Comparison of ENCODE assay signal across 15 mouse cellular contexts in the genomic region with DNA sequence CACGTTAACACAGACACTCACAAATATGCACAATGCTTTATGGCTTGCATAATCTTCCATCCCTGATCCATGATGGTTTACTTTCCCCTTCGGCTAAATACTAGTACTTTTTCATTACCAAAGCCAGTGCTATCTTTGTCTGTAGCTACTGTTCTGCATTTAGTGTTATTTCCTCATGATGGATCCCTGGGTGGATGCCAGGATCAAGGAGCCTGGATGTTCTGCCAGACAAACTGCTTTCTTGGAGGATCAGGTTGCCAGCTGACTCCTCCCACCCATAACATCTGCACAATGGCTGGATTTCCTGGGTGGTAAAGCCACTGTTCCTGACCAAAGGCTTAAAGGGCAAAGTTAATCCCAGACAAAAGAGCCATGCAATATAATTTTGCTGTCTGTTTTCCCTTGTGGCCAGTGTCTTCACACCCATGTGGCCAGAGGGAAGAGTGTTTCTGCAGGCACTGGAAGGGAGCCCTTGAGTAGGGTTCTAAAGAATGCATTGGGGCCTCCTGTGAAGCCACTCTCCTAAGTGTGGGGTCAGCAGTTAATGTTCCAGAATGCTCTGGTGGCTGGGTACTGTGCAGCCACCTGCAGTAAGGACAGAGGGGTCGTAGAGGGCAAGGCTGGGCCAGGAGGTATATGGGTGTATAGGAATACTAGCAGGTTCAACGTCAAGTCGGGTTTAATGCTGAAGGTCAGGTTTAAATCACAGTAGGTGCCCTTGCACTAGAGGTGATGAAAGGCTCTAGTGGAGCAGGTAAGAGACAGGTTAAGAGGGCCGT. TPM values are rescaled to one million over a fixed set of nuclear protein-coding genes. Genes with fewer than 3 reads are reported as not detected.
A peak's percentile ranks its signal among the peaks of the same experiment; 100 is the strongest.
DNase-seq lines count a peak whose midpoint lies in the region; ATAC-seq and TF ChIP-seq lines count a peak whose summit lies in the region.
"Had no signal": no experiment of that assay in that cellular context is flagged by ENCODE, and none has a peak within 500 bp of the region (broad histone marks: within the 10 kb centered on the region; RNA-seq: fewer than 3 reads in every experiment).

No protein-coding gene starts in this region.

- no peaks in the 10 kb centered on the region for H3K36me3 ChIP-seq in kidney, embryonic 14.5 days (ENCODE audit: control insufficient read depth, insufficient read depth, low read length)
- H3K36me3 ChIP-seq in midbrain, embryonic 10.5 days, result no peaks in the 10 kb centered on the region
- no peaks in the 10 kb centered on the region for H3K36me3 ChIP-seq in midbrain, embryonic 13.5 days
- no peaks in the 10 kb centered on the region for H3K36me3 ChIP-seq in myocyte (ENCODE audit: control insufficient read depth, insufficient read depth)
- H3K36me3 ChIP-seq: liver, embryonic 13.5 days; midbrain, embryonic 12.5 days had no signal

- ATAC-seq in kidney, embryonic 14.5 days (ENCODE audit: low FRiP score, low TSS enrichment), result peak; percentile 73; the same call in 1 of the 2 replicates
- no peak for ATAC-seq in midbrain, embryonic 13.5 days
- ATAC-seq: hindbrain, embryonic 16.5 days had no signal

- H3K4me2 ChIP-seq in kidney, embryonic 14.5 days (replicated peaks; ENCODE audit: low read depth, low read length), result no peak overlapping the region
- no peak overlapping the region for H3K4me2 ChIP-seq in midbrain, embryonic 13.5 days (replicated peaks)
- peak overlapping the region; percentile 50 for H3K4me2 ChIP-seq in myocyte (ENCODE audit: low read depth)
- H3K4me2 ChIP-seq: liver, embryonic 13.5 days; midbrain, embryonic 12.5 days had no signal

- no peak overlapping the region for H3K4me3 ChIP-seq in kidney, embryonic 14.5 days (ENCODE audit: low read length)
- no peak overlapping the region for H3K4me3 ChIP-seq in midbrain, embryonic 10.5 days
- no peak overlapping the region for H3K4me3 ChIP-seq in midbrain, embryonic 13.5 days (replicated peaks)
- no peak overlapping the region for H3K4me3 ChIP-seq in myocyte
- H3K4me3 ChIP-seq: liver, embryonic 13.5 days; midbrain, embryonic 12.5 days had no signal

- no peaks in the 10 kb centered on the region for H3K4me1 ChIP-seq in kidney, embryonic 14.5 days (ENCODE audit: control insufficient read depth, insufficient read depth, low read length)
- H3K4me1 ChIP-seq in midbrain, embryonic 10.5 days, result peaks cover 24% of the 10 kb centered on the region
- H3K4me1 ChIP-seq in midbrain, embryonic 13.5 days (replicated peaks), result peaks cover 7% of the 10 kb centered on the region
- H3K4me1 ChIP-seq: liver, embryonic 13.5 days had no signal

- H3K27me3 ChIP-seq in kidney, embryonic 14.5 days (ENCODE audit: control insufficient read depth, insufficient read depth, low read length), result no peaks in the 10 kb centered on the region
- H3K27me3 ChIP-seq in midbrain, embryonic 10.5 days (ENCODE audit: low read depth, poor library complexity, severe bottlenecking), result no peaks in the 10 kb centered on the region
- H3K27me3 ChIP-seq in midbrain, embryonic 13.5 days, result no peaks in the 10 kb centered on the region
- H3K27me3 ChIP-seq in myocyte (ENCODE audit: control insufficient read depth, insufficient read depth, insufficient read length), result peaks cover 13% of the 10 kb centered on the region
- H3K27me3 ChIP-seq: liver, embryonic 13.5 days; midbrain, embryonic 12.5 days had no signal

- no peaks in the 10 kb centered on the region for H3K79me2 ChIP-seq in myocyte (ENCODE audit: control insufficient read depth, insufficient read depth)

- WGBS in kidney, embryonic 14.5 days, result 52% methylated on average over 6 of the region's 6 CpGs
- WGBS in midbrain, embryonic 10.5 days, result 82% methylated on average over 6 of the region's 6 CpGs
- 76% methylated on average over 6 of the region's 6 CpGs for WGBS in midbrain, embryonic 13.5 days

- no peaks in the 10 kb centered on the region for H3K9me3 ChIP-seq in kidney, embryonic 14.5 days (ENCODE audit: control insufficient read depth, low read length)
- H3K9me3 ChIP-seq in midbrain, embryonic 10.5 days (replicated peaks), result no peaks in the 10 kb centered on the region
- no peaks in the 10 kb centered on the region for H3K9me3 ChIP-seq in midbrain, embryonic 13.5 days
- H3K9me3 ChIP-seq: liver, embryonic 13.5 days; midbrain, embryonic 12.5 days had no signal

- no peak overlapping the region for H3K9ac ChIP-seq in kidney, embryonic 14.5 days (ENCODE audit: low read depth, low read length)
- no peak overlapping the region for H3K9ac ChIP-seq in midbrain, embryonic 13.5 days (replicated peaks)
- H3K9ac ChIP-seq: liver, embryonic 13.5 days; midbrain, embryonic 12.5 days had no signal

- no peak overlapping the region for H3ac ChIP-seq in myocyte (ENCODE audit: control insufficient read depth, insufficient read length)

- TF ChIP-seq POLR2A in myocyte (IDR thresholded peaks at IDR 0.05; ENCODE audit: insufficient read length, low read depth), result no peak

- DNase-seq in kidney, postnatal 4 days, result no peak
- no peak for DNase-seq in midbrain, embryonic 10.5 days (ENCODE audit: low spot score)
- peak; percentile 62 for DNase-seq in fat pad, adult 2 months (ENCODE audit: extremely low read depth, low read depth, low spot score)
- no peak for DNase-seq in frontal cortex, postnatal 14 days (ENCODE audit: low spot score in 2 of 2)
- DNase-seq: cerebellum, postnatal 10 days; gastrocnemius, postnatal 10 days; liver, embryonic 13.5 days; spleen, adult 18-20 months; thymus, adult 2 months had no signal

- H3K27ac ChIP-seq in kidney, embryonic 14.5 days (ENCODE audit: low read depth, low read length), result no peak overlapping the region
- 0 out of 2 replicates have a peak overlapping the region, but pooled peaks have one; percentile 2 for H3K27ac ChIP-seq in midbrain, embryonic 10.5 days (replicated peaks)
- no peak overlapping the region for H3K27ac ChIP-seq in midbrain, embryonic 13.5 days
- H3K27ac ChIP-seq: liver, embryonic 13.5 days; midbrain, embryonic 12.5 days had no signal

TF ChIP-seq in myocyte, 11 proteins besides CTCF, POLR2A, EP300 and RAD21:
- TF ChIP-seq CEBPB (IDR thresholded peaks at IDR 0.05; ENCODE audit: insufficient read depth, poor library complexity, severe bottlenecking), result no peak
- TF ChIP-seq POLR2AphosphoS2 (IDR thresholded peaks at IDR 0.05; ENCODE audit: insufficient read length, low read depth), result no peak
- no peak for TF ChIP-seq MAX (IDR thresholded peaks at IDR 0.05; ENCODE audit: low read depth)
- no peak for TF ChIP-seq REST (IDR thresholded peaks at IDR 0.05; ENCODE audit: insufficient read depth, insufficient read length)
- TF ChIP-seq TCF12 (IDR thresholded peaks at IDR 0.05; ENCODE audit: insufficient read depth, poor library complexity, severe bottlenecking), result no peak
- no peak for TF ChIP-seq MYOD1 (IDR thresholded peaks at IDR 0.05; ENCODE audit: control insufficient read depth in 1 of 3, insufficient read length in 2 of 3, low read depth in 2 of 3)
- no peak for TF ChIP-seq MYOG (IDR thresholded peaks at IDR 0.05; ENCODE audit: control insufficient read depth in 1 of 3, insufficient read depth in 1 of 3, insufficient read length in 2 of 3, low read depth in 2 of 3)
- TF ChIP-seq USF1 (IDR thresholded peaks at IDR 0.05; ENCODE audit: low read depth), result no peak
- no peak for TF ChIP-seq TCF3 (IDR thresholded peaks at IDR 0.05; ENCODE audit: insufficient read length, low read depth)
- no peak for TF ChIP-seq SRF (IDR thresholded peaks at IDR 0.05; ENCODE audit: control insufficient read depth, insufficient read length, low read depth)
- TF ChIP-seq E2F4 (IDR thresholded peaks at IDR 0.05; ENCODE audit: insufficient read depth), result no peak

RNA-seq across cellular contexts. Expression of gene Snph, which starts 15.7 kb away (rescaled TPM):
- 0.58 and 0.61 TPM in 2 replicates for polyA plus RNA-seq in kidney, embryonic 14.5 days (2014; fragmentation: Nextera tagmentation; extraction: Ambion mirVana)
- 1.3 and 2.1 TPM in 2 replicates for polyA plus RNA-seq in midbrain, embryonic 10.5 days (2016; fragmentation: Nextera tagmentation; extraction: Ambion mirVana)
- polyA plus RNA-seq in midbrain, embryonic 13.5 days (2015; fragmentation: Nextera tagmentation; extraction: Ambion mirVana), result 9.4 and 12.6 TPM in 2 replicates
- not detected for polyA plus RNA-seq in myocyte (2012; fragmentation: generic; extraction: Trizol)
- polyA plus RNA-seq: liver, embryonic 13.5 days had no signal

RNA-seq across cellular contexts. Expression of gene Sdcbp2, which starts 44.3 kb away (rescaled TPM):
- polyA plus RNA-seq in kidney, embryonic 14.5 days (2014; fragmentation: Nextera tagmentation; extraction: Ambion mirVana), result 1.3 and 1.9 TPM in 2 replicates
- 0.84 and 0.93 TPM in 2 replicates for polyA plus RNA-seq in midbrain, embryonic 10.5 days (2016; fragmentation: Nextera tagmentation; extraction: Ambion mirVana)
- polyA plus RNA-seq in midbrain, embryonic 13.5 days (2015; fragmentation: Nextera tagmentation; extraction: Ambion mirVana), result 0.61 and 0.62 TPM in 2 replicates
- polyA plus RNA-seq in myocyte (2012; fragmentation: generic; extraction: Trizol), result 0.41 TPM

RNA-seq across cellular contexts. Expression of gene Rad21l, which starts 51.6 kb away (rescaled TPM):
- polyA plus RNA-seq in kidney, embryonic 14.5 days (2014; fragmentation: Nextera tagmentation; extraction: Ambion mirVana), result not detected in 2 replicates
- polyA plus RNA-seq in midbrain, embryonic 10.5 days (2016; fragmentation: Nextera tagmentation; extraction: Ambion mirVana), result 0.06 TPM in 1 of 2 replicates, not detected in the other
- polyA plus RNA-seq in midbrain, embryonic 13.5 days (2015; fragmentation: Nextera tagmentation; extraction: Ambion mirVana), result not detected in 2 replicates
- polyA plus RNA-seq in myocyte (2012; fragmentation: generic; extraction: Trizol), result not detected
- polyA plus RNA-seq: heart, postnatal 0 days; liver, embryonic 13.5 days; midbrain, embryonic 12.5 days; thymus, adult 2 months had no signal
